Mouse (Mus musculus) kidney, postnatal 0 days (tissue): ENCODE results near the gene Dock1. TPM values are rescaled to one million over a fixed set of nuclear protein-coding genes. Genes with fewer than 3 reads are reported as not detected.
A peak's percentile ranks its signal among the peaks of the same experiment; 100 is the strongest.

Source experiments
- ATAC-seq: fragments of 200-750 bp; cut with Nextera tagmentation; replicated peaks from 2 replicates; pipeline ENCODE4 v1.8.0; 2017; ENCODE audit warnings: low read depth, moderate number of reproducible peaks, moderate TSS enrichment, moderate library complexity; ENCODE audit not compliant: low FRiP score
- DNase-seq: peaks from one replicate; pipeline ENCODE4 v3.0.0-alpha.2; 2016; ENCODE audit warnings: low spot score
- H3K27ac ChIP-seq: fragments of 300-500 bp; sonication (generic); 2 replicates; pipeline ENCODE4 v1.5.1; 2014; ENCODE audit warnings: mild to moderate bottlenecking
- H3K27me3 ChIP-seq: fragments of 300-500 bp; sonication (generic); 2 replicates; pipeline ENCODE4 v1.6.1; 2014; ENCODE audit warnings: low read length, mixed read lengths; ENCODE audit not compliant: insufficient read depth
- H3K36me3 ChIP-seq: fragments of 300-500 bp; sonication (generic); 2 replicates; pipeline ENCODE4 v1.6.1; 2014; ENCODE audit warnings: low read length, mixed read lengths; ENCODE audit not compliant: insufficient read depth
- H3K4me1 ChIP-seq: fragments of 300-500 bp; sonication (generic); replicated peaks from 2 replicates; pipeline ENCODE4 v1.6.1; 2014; ENCODE audit warnings: antibody characterized with exemption, low read length, mixed read lengths; ENCODE audit not compliant: insufficient read depth
- H3K4me2 ChIP-seq: fragments of 300-500 bp; sonication (generic); 2 replicates; pipeline ENCODE4 v1.6.1; 2014; ENCODE audit warnings: mild to moderate bottlenecking, low read length, moderate library complexity, mixed read lengths
- H3K4me3 ChIP-seq: fragments of 300-500 bp; sonication (generic); replicated peaks from 2 replicates; pipeline ENCODE4 v1.5.1; 2014; ENCODE audit warnings: low read depth, low read length
- H3K9ac ChIP-seq: fragments of 300-500 bp; sonication (generic); 2 replicates; pipeline ENCODE4 v1.6.1; 2014; ENCODE audit warnings: low read depth, low read length
- H3K9me3 ChIP-seq: fragments of 300-500 bp; sonication (generic); replicated peaks from 2 replicates; pipeline ENCODE4 v1.6.1; 2016; ENCODE audit warnings: low read length, inconsistent platforms, mixed read lengths
- CTCF ChIP-seq: IDR thresholded peaks from 2 replicates; pipeline ENCODE4 v1.5.1; 2016; ENCODE audit warnings: antibody characterized with exemption, low read depth, mild to moderate bottlenecking, moderate library complexity
- WGBS: fragments of 180-500 bp; shearing (Covaris S2); extraction: QIAGEN DNeasy Blood & Tissue Kit; methylation state at CpG from one replicate; pipeline ENCODE4 v1.1.7; 2014; 5-methylcytosine and 5-hydroxymethylcytosine counted together
- polyA plus RNA-seq: library from polyadenylated mRNA; unstranded; fragments of >200 nt; fragmentation: Nextera tagmentation; extraction: Ambion mirVana; gene quantifications from 2 replicates; pipeline ENCODE4 v1.2.1, GENCODE M21; 2015

The Dock1 gene
- polyA plus RNA-seq, 1 experiment from 2014 or later, result 23.9 TPM

- Histone ChIP-seq H3K27ac (no peak overlapping the region), H3K4me2 (no peak overlapping the region), H3K4me1 (no peaks in the 10 kb centered on the region), H3K9ac (no peak overlapping the region), H3K4me3 (no peak overlapping the region), H3K36me3 (no peaks in the 10 kb centered on the region), H3K27me3 (no peaks in the 10 kb centered on the region), H3K9me3 (no peaks in the 10 kb centered on the region)
- TF ChIP-seq CTCF, result no peak
- 53% methylated on average over 2 of the region's 2 CpGs for WGBS
- DNase-seq (peak; percentile 85), ATAC-seq (no peak)
Measured at GRCm38 (mm10) chr7:134899462-134899861, 229.0 kb downstream of the Dock1 start.

- Histone ChIP-seq H3K9ac (no peak overlapping the region), H3K27ac (no peak overlapping the region), H3K36me3 (no peaks in the 10 kb centered on the region), H3K4me2 (no peak overlapping the region), H3K4me1 (no peaks in the 10 kb centered on the region), H3K4me3 (no peak overlapping the region), H3K9me3 (no peaks in the 10 kb centered on the region), H3K27me3 (no peaks in the 10 kb centered on the region)
- TF ChIP-seq CTCF, result no peak
- ATAC-seq, result no peak
- whole genome bisulfite sequencing, result 87% methylated on average over 2 of the region's 2 CpGs
- no peak for DNase-seq
Measured at GRCm38 (mm10) chr7:134901992-134902391, 231.5 kb downstream of the Dock1 start.

DNA sequence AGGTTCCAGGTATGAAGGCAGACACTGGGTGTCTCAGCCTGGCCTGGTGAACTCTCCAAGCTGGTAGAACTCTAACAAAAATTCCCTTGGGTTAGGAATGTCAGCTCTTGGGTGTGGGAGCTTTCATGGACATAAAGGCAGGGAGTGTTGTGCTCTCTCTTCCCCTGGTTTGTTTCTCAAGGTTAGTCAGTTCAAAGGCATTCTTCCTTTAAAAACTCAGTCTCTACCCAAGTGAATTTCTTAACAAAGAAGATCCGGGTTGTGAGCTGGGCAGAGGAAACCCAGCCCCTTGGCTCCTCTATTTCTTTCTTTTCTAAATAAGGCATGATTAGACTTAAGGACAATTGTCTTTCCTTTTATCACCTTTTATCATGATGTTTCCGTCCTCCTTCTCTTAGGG, 261.4 kb downstream of the Dock1 start:
- DNase-seq (no peak), ATAC-seq (no peak)
- no peak for TF ChIP-seq CTCF
- H3K4me3 ChIP-seq, result no peak overlapping the region
- no peaks in the 10 kb centered on the region for H3K4me1 ChIP-seq
- H3K9me3 ChIP-seq, result no peaks in the 10 kb centered on the region
- no peak overlapping the region for H3K9ac ChIP-seq
- no peak overlapping the region for H3K27ac ChIP-seq
- 65% methylated on average over 2 of the region's 2 CpGs for WGBS
- H3K27me3 ChIP-seq, result no peaks in the 10 kb centered on the region
- H3K4me2 ChIP-seq, result no peak overlapping the region
- H3K36me3 ChIP-seq, result no peaks in the 10 kb centered on the region

- no peak for TF ChIP-seq CTCF
- peak; percentile 5 for DNase-seq
Measured at GRCm38 (mm10) chr7:134937471-134937926, 267.0 kb downstream of the Dock1 start.

DNA sequence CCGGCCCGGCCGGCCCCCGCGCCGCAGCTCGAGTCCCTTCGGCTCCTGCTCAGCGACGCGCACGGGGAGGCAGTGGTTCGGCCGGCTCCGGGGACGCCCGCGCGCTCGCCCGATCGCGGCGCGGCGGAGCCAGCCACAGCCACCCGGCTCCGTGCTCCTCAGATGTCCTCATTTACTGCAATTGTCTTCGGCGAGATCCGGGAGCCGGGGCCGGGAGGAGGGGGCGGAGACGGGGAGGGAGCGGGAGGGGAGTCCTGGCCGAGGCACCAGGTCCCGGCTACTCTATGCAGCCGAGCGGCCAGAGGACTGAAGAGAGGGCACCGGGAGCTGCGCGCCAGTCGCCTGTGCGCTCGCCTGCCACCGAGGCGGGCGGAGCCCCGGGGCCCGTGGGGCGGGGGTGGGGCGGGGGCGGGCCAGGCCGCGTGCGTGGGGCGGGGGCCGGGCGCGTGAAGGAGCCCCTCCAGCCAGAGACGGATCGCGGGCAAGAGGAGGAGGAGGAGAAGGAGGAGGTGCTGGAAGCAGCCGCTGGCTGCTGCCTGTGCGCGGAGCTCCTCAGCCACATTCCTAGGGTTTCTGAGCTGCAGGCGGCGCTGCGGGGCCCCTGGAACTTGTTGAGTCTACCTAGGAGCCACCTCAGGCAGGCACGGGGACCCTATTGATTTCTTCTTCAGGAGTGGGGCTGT, 267.6 kb downstream of the Dock1 start, which contains the start of gene Fam196a:
Gene Fam196a (minus strand): TSS at position 504 of the 683 bp plus-strand sequence.
- peak; percentile 73 for DNase-seq
- Histone ChIP-seq H3K27me3 (no peaks in the 10 kb centered on the region), H3K36me3 (no peaks in the 10 kb centered on the region), H3K27ac (no peak within 1 kb of the TSS), H3K9ac (peak within 1 kb of the TSS; percentile 50), H3K4me1 (peaks cover 18% of the 10 kb centered on the region; the same call in 1 of the 2 replicates), H3K4me3 (peak within 1 kb of the TSS; percentile 50), H3K9me3 (no peaks in the 10 kb centered on the region), H3K4me2 (peak within 1 kb of the TSS; percentile 93)
- ATAC-seq, result peak; percentile 86
- TF ChIP-seq CTCF, result peak; percentile 47
- under 1% methylated on average over 62 of the region's 71 CpGs for WGBS

More at GRCm38 (mm10) chr7:134937471-134937926, 267.0 kb downstream of the Dock1 start:
- Histone ChIP-seq H3K4me1 (peaks cover 18% of the 10 kb centered on the region; the same call in 1 of the 2 replicates), H3K4me3 (peak overlapping the region; percentile 50), H3K9me3 (no peaks in the 10 kb centered on the region), H3K27ac (no peak overlapping the region), H3K4me2 (peak overlapping the region; percentile 93), H3K36me3 (no peaks in the 10 kb centered on the region), H3K9ac (peak overlapping the region; percentile 50), H3K27me3 (no peaks in the 10 kb centered on the region)
- WGBS, result 2% methylated on average over 37 of the region's 37 CpGs
- ATAC-seq, result 0 out of 2 replicates have a peak, but pooled peaks have one; percentile 19

GRCm38 (mm10) chr7:134941891-134942290, 271.4 kb downstream of the Dock1 start:
- Histone ChIP-seq H3K9me3 (no peaks in the 10 kb centered on the region), H3K27me3 (no peaks in the 10 kb centered on the region), H3K9ac (no peak overlapping the region), H3K4me2 (no peak overlapping the region), H3K36me3 (no peaks in the 10 kb centered on the region), H3K4me3 (no peak overlapping the region), H3K4me1 (peaks cover 26% of the 10 kb centered on the region; the same call in 1 of the 2 replicates), H3K27ac (no peak overlapping the region)
- WGBS, result 95% methylated on average over 6 of the region's 6 CpGs
- DNase-seq, result no peak
- TF ChIP-seq CTCF, result peak; percentile 17; the same call in 1 of the 2 replicates
- ATAC-seq, result no peak
